Mouse (Mus musculus): ENCODE results near the gene Inafm2.
A peak's percentile ranks its signal among the peaks of the same experiment; 100 is the strongest.

Inafm2 gene

GRCm38 (mm10) chr2:118725511-118725910, 20.0 kb upstream of the Inafm2 start:
- DNase-seq (ENCODE audit: low spot score in 2 of 2), result no peak

DNA sequence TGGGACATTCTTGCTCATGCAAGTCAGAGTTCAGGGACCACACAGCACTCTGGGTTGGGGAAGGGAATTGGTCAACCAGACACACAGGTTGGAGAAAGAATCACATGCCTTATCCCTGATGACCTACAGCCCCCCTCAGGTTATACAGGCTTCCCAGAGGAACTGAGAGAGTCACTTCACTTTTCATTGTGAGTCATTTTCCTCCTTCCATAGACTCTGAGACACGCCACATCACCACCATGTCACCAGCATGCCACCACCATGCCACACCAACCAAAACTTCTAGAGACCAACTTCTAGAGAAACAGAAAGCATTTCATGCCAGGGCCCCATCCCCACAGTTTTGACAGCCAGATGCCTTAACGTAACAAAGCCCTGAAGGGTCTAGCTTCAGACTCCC, 18.7 kb upstream of the Inafm2 start:
- no peak for DNase-seq (ENCODE audit: low spot score in 2 of 2)

DNA sequence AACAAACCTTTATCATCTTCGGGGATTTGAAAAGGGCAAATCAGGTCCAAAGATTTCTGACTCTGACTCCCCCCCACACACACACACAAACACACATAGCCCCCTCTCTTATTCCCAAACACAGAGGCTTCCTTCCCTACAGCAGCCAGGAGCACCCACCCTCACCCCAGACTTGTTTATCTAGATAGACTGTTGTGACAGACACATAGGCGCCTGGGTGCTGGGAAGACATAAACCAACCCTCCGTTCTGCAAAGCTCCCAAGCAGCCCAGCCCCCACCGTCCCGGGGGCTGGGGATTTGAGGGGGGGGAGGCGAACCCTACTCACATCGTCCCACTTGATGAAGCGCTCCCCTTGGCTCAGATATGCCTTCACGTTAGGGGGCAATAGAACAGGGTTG, 17.6 kb upstream of the Inafm2 start:
- no peak for DNase-seq (ENCODE audit: low spot score in 2 of 2)

- DNase-seq (ENCODE audit: low spot score in 2 of 2), result no peak
Measured at GRCm38 (mm10) chr2:118728337-118728736, 17.2 kb upstream of the Inafm2 start, which contains the start of gene Plcb2. Gene Plcb2 (minus strand): TSS chr2:118728438.

DNA sequence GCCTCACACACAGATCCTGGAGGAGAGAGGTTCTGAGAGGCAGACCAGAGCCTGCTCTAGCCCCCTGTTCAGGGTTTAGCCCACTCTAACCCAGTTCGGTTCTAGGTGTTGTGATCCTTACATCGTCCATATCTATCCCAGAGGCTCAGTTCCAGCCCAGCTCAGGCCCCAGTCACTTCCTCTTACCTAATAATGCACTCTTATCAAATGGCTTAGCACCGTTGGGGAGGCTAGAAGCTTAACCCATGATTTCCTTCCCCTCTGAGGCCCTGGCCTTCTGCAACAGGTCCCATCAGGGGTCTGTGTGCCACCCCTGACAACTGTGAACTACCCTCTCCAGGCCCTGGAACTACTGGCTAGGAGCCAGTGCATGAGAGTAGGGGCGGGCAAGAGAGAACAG, 16.4 kb upstream of the Inafm2 start:
- no peak for DNase-seq (ENCODE audit: low spot score in 2 of 2)

- DNase-seq (ENCODE audit: low spot score in 2 of 2), result no peak
Measured at GRCm38 (mm10) chr2:118729816-118730621, 15.5 kb upstream of the Inafm2 start.

DNA sequence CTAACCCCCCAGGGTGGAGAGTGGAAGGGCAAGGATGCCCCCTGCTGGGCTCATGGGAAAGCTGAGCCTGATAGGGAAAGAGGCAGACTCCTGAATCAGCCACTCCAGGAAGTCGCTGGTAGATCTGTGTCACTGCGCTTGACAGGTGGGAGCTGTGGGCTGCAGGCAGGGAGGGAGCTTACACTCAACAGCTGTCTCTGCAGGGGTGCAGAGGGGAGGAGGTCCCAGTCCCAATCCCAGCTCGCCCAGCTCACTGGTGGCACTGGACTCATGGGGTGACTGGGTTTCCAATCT, 15.0 kb upstream of the Inafm2 start:
- DNase-seq (ENCODE audit: low spot score in 2 of 2), result peak; percentile 81 to 88

GRCm38 (mm10) chr2:118731981-118732380, 13.6 kb upstream of the Inafm2 start:
- DNase-seq (ENCODE audit: low spot score in 2 of 2), result no peak

- DNase-seq (ENCODE audit: low spot score in 2 of 2), result no peak
Measured at GRCm38 (mm10) chr2:118733341-118733740, 12.2 kb upstream of the Inafm2 start.

GRCm38 (mm10) chr2:118740341-118740740, 5.2 kb upstream of the Inafm2 start:
- no peak for DNase-seq (ENCODE audit: low spot score in 2 of 2)

- no peak for DNase-seq (ENCODE audit: low spot score in 2 of 2)
Measured at GRCm38 (mm10) chr2:118741183-118741582, 4.4 kb upstream of the Inafm2 start.

GRCm38 (mm10) chr2:118743261-118743943, 2.2 kb upstream of the Inafm2 start:
- no peak for DNase-seq (ENCODE audit: low spot score in 2 of 2)

- DNase-seq (ENCODE audit: low spot score in 2 of 2), result no peak
Measured at GRCm38 (mm10) chr2:118744621-118745020, 937 bp upstream of the Inafm2 start.

DNA sequence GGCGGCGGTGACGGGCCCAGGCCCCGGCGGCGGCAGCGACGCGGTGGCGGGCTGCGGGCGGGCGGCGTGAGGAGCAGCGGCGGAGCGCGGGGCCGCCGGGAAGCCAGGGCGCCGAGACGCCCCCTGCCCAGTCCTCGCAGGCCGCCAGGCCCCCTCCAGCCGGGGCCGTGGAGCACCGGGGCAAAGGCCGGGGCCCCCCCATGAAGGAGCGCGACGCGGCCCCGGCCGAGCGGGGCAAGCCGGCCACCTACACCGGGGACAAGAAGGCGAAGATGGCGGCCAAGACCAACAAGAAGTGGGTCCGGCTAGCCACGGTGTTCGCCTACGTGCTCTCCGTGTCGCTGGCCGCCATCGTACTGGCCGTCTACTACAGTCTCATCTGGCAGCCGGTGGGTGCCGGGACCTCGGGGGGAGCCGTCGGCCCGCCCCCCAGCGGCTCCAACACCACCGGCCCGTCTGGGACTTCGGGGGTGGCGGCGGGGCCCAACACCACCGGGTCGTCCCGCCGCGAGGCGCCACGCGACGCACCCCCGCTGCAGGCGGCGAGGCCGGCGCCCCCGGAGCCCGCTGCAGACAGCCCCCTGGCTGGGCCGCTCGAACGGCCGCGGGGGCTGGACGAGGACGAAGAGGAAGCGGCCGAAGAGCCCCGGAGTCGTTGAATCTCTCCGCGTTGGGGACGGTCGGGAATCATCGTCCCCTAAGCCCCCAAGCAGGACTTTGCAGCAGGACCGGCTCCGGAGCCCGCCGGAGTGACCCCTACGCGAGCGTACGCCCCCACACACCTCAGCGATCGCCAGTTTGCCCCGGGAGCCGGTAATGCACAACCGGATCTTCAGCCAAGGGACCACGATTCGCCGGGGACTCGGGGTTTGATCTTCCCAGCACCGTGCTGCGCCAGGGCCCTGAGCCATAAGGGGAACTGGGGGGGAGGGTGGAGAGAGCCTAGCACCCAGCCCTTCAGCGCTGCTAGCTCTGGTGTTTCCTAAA, 650 bp downstream of the Inafm2 start:
- DNase-seq (ENCODE audit: low spot score in 2 of 2), result no peak

- no peak for DNase-seq (ENCODE audit: low spot score in 2 of 2)
Measured at GRCm38 (mm10) chr2:118747301-118747960, 1.9 kb downstream of the Inafm2 start.

- no peak for DNase-seq (ENCODE audit: low spot score in 2 of 2)
Measured at GRCm38 (mm10) chr2:118749341-118749884, 3.9 kb downstream of the Inafm2 start.

GRCm38 (mm10) chr2:118750476-118750875, 4.9 kb downstream of the Inafm2 start:
- DNase-seq (ENCODE audit: low spot score in 2 of 2), result no peak

GRCm38 (mm10) chr2:118751896-118752791, 6.6 kb downstream of the Inafm2 start:
- DNase-seq (ENCODE audit: low spot score in 2 of 2), result no peak

GRCm38 (mm10) chr2:118752792-118753108, 7.2 kb downstream of the Inafm2 start:
- DNase-seq (ENCODE audit: low spot score in 2 of 2), result no peak

- no peak for DNase-seq (ENCODE audit: low spot score in 2 of 2)
Measured at GRCm38 (mm10) chr2:118754143-118754542, 8.6 kb downstream of the Inafm2 start.

Measured in right cerebral cortex, adult 2 months (tissue).